Mouse (Mus musculus) testis, adult 2 months (tissue): Measurements from ENCODE around the gene Exosc5.

Experiments
- CTCF ChIP-seq: fragments of 200-500 bp; IDR thresholded peaks from 2 replicates; pipeline ENCODE4 v1.5.1; 2012; ENCODE audit warnings: low read depth, mild to moderate bottlenecking, inconsistent platforms, low read length, moderate library complexity; ENCODE audit not compliant: control insufficient read depth, insufficient read depth, insufficient replicate concordance
- POLR2A ChIP-seq: fragments of 200-500 bp; IDR thresholded peaks from 2 replicates; pipeline ENCODE4 v1.6.1; 2012; ENCODE audit warnings: low read depth, mild to moderate bottlenecking, inconsistent platforms, low read length, moderate library complexity; ENCODE audit not compliant: control insufficient read depth

GRCm38 (mm10) chr7:25711731-25712197, 52.8 kb downstream of the Exosc5 start:
- TF ChIP-seq POLR2A (no peak; the same call in 1 of the 2 replicates), CTCF (no peak)
